Mouse (Mus musculus): ENCODE data around the gene Dnmt3a.

DNA sequence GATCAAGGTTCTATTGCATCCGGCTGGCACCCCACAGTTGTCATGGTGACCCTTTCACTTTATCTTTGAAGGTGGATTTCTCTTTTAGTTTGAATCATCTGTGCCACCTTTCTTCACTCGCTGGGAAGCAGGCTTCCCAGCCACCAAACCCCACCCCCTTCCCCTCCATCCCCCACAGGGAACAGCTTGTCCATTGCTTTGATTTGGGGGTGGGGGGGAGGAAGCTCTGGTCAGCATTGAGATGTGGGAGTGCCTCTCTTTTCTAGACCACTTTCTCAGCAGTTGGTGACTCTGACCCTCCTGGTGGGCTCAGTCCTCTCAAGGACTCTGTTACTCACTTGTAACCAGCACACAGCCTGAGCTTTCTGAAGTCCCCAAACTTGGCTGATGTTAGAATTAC is 80.8 kb downstream of the Dnmt3a start:
- TF ChIP-seq POLR2A (IDR thresholded peaks at IDR 0.05; ENCODE audit: borderline replicate concordance, control insufficient read depth, low read depth, low read length) (no peak), CTCF (IDR thresholded peaks at IDR 0.05; ENCODE audit: control insufficient read depth, insufficient read depth, low read length) (no peak)
